Mouse (Mus musculus) gastrocnemius, adult 18-20 months (tissue): ENCODE measurements around the gene Pdha1. TPM values are rescaled to one million over a fixed set of nuclear protein-coding genes. Genes with fewer than 3 reads are reported as not detected.

Experiments
- total RNA-seq, 2 experiments: library from RNA; stranded (reverse); gene quantifications; 2 replicates each; pipeline ENCODE4 v1.2.3; 2021

Gene Pdha1
- total RNA-seq, 2 experiments from 2014 or later: 483 to 550 TPM

Other genes with a start within 250 kb of the Pdha1 start
- under 1 TPM; 0.21 to 0.24 TPM for gene Map3k15, start 150.0 kb downstream of the Pdha1 start, total RNA-seq